8 mouse cellular contexts compared by ENCODE assay signal in genomic region chr6:73221958-73222735, GRCm38 (mm10). TPM values are rescaled to one million over a fixed set of nuclear protein-coding genes. Genes with fewer than 3 reads are reported as not detected.
DNase-seq lines count a peak whose midpoint lies in the region; ATAC-seq and TF ChIP-seq lines count a peak whose summit lies in the region.

No protein-coding gene starts in this region.

- peak overlapping the region; percentile 40 for H3K9ac ChIP-seq in lung, embryonic 14.5 days
- peak overlapping the region; percentile 31 for H3K9ac ChIP-seq in forebrain, embryonic 15.5 days (replicated peaks)
- H3K9ac ChIP-seq in kidney, postnatal 0 days (ENCODE audit: low read depth, low read length), result peak overlapping the region; percentile 54; the same call in 1 of the 2 replicates

- peak; percentile 58 for DNase-seq in lung, embryonic 14.5 days
- DNase-seq in lung, postnatal 25 days (ENCODE audit: low spot score), result no peak
- DNase-seq in c-Kit-positive CD71-positive TER-119-negative erythroid progenitor cells, embryonic 14.5 days (ENCODE audit: low read depth), result peak; percentile 51
- DNase-seq in kidney, postnatal 0 days (ENCODE audit: low spot score), result peak; percentile 58
- peak; percentile 12 for DNase-seq in testis, postnatal 14 days (ENCODE audit: low spot score)

- H3K4me2 ChIP-seq in lung, embryonic 14.5 days, result peak overlapping the region; percentile 71
- H3K4me2 ChIP-seq in forebrain, embryonic 15.5 days (replicated peaks), result peak overlapping the region; percentile 61
- peak overlapping the region; percentile 69 for H3K4me2 ChIP-seq in kidney, postnatal 0 days (ENCODE audit: low read length)

- H3K9me3 ChIP-seq in lung, embryonic 14.5 days (ENCODE audit: low read depth, low read length), result no peaks in the 10 kb centered on the region
- no peaks in the 10 kb centered on the region for H3K9me3 ChIP-seq in forebrain, embryonic 15.5 days
- H3K9me3 ChIP-seq in kidney, postnatal 0 days (replicated peaks; ENCODE audit: low read length), result no peaks in the 10 kb centered on the region

- H3K4me3 ChIP-seq in lung, embryonic 14.5 days (ENCODE audit: low read depth, low read length), result peak overlapping the region; percentile 34
- peak overlapping the region; percentile 42 for H3K4me3 ChIP-seq in forebrain, embryonic 15.5 days
- H3K4me3 ChIP-seq in kidney, postnatal 0 days (replicated peaks; ENCODE audit: low read depth, low read length), result peak overlapping the region; percentile 35

- ATAC-seq in lung, embryonic 14.5 days (ENCODE audit: insufficient read depth), result peak; percentile 55
- ATAC-seq in forebrain, embryonic 15.5 days (replicated peaks), result peak; percentile 79
- ATAC-seq in kidney, postnatal 0 days (replicated peaks; ENCODE audit: low FRiP score, low read depth), result peak; percentile 43
- peak; percentile 87 for ATAC-seq in megakaryocyte-erythroid progenitor cell, adult 5-6 weeks (replicated peaks; ENCODE audit: low FRiP score, low TSS enrichment, poor library complexity, severe bottlenecking)
- no peak for ATAC-seq in monocyte, adult 5-6 weeks (replicated peaks; ENCODE audit: insufficient number of reproducible peaks, low FRiP score, low TSS enrichment, poor library complexity, severe bottlenecking)

- WGBS in lung, embryonic 14.5 days, result 29% methylated on average over 23 of the region's 23 CpGs
- 26% methylated on average over 23 of the region's 23 CpGs for WGBS in forebrain, embryonic 15.5 days
- 12% methylated on average over 23 of the region's 23 CpGs for WGBS in kidney, postnatal 0 days

- no peaks in the 10 kb centered on the region for H3K27me3 ChIP-seq in lung, embryonic 14.5 days (ENCODE audit: insufficient read depth, low read length)
- no peaks in the 10 kb centered on the region for H3K27me3 ChIP-seq in forebrain, embryonic 15.5 days
- H3K27me3 ChIP-seq in kidney, postnatal 0 days (ENCODE audit: insufficient read depth, low read length), result no peaks in the 10 kb centered on the region

- H3K36me3 ChIP-seq in lung, embryonic 14.5 days (ENCODE audit: insufficient read depth), result no peaks in the 10 kb centered on the region
- H3K36me3 ChIP-seq in forebrain, embryonic 15.5 days, result no peaks in the 10 kb centered on the region
- no peaks in the 10 kb centered on the region for H3K36me3 ChIP-seq in kidney, postnatal 0 days (ENCODE audit: insufficient read depth, low read length)

- H3K27ac ChIP-seq in lung, embryonic 14.5 days (ENCODE audit: low read depth), result peak overlapping the region; percentile 89
- H3K27ac ChIP-seq in forebrain, embryonic 15.5 days (replicated peaks), result peak overlapping the region; percentile 51; the same call in 1 of the 2 replicates
- H3K27ac ChIP-seq in kidney, postnatal 0 days, result peak overlapping the region; percentile 88

- TF ChIP-seq CTCF in lung, embryonic 14.5 days (IDR thresholded peaks at IDR 0.05; ENCODE audit: low read depth), result no peak
- TF ChIP-seq CTCF in kidney, postnatal 0 days (IDR thresholded peaks at IDR 0.05; ENCODE audit: low read depth), result no peak

- H3K4me1 ChIP-seq in lung, embryonic 14.5 days (ENCODE audit: insufficient read depth), result peaks cover 7% of the 10 kb centered on the region; the same call in 1 of the 2 replicates
- peaks cover 11% of the 10 kb centered on the region for H3K4me1 ChIP-seq in forebrain, embryonic 15.5 days
- H3K4me1 ChIP-seq in kidney, postnatal 0 days (replicated peaks; ENCODE audit: insufficient read depth, low read length), result peaks cover 3% of the 10 kb centered on the region; the same call in 1 of the 2 replicates

RNA-seq across cellular contexts. Expression of gene Dnah6, which starts 0.7 kb away (rescaled TPM):
- polyA plus RNA-seq in lung, embryonic 14.5 days (2014; fragmentation: Nextera tagmentation; extraction: Ambion mirVana), result 0.14 and 0.24 TPM in 2 replicates
- 0.27 and 0.37 TPM in 2 replicates for polyA plus RNA-seq in forebrain, embryonic 15.5 days (2015; fragmentation: Nextera tagmentation; extraction: Ambion mirVana)
- polyA plus RNA-seq in kidney, postnatal 0 days (2015; fragmentation: Nextera tagmentation; extraction: Ambion mirVana), result 0.05 and 0.09 TPM in 2 replicates
- total RNA-seq in megakaryocyte-erythroid progenitor cell, adult 5-6 weeks (2014; fragmentation: Nextera tagmentation), result not detected in 2 replicates
- 0.04 TPM in 1 of 2 replicates, not detected in the other for total RNA-seq in megakaryocyte-erythroid progenitor cell, adult 5-6 weeks (2017)
- total RNA-seq in monocyte, adult 5-6 weeks (2017), result 0.10 TPM in 1 of 3 replicates, not detected in the others

RNA-seq across cellular contexts. Expression of gene Suclg1, which starts 26.0 kb away (rescaled TPM):
- polyA plus RNA-seq in lung, embryonic 14.5 days (2014; fragmentation: Nextera tagmentation; extraction: Ambion mirVana), result 164 and 166 TPM in 2 replicates
- 132 TPM in 2 replicates for polyA plus RNA-seq in forebrain, embryonic 15.5 days (2015; fragmentation: Nextera tagmentation; extraction: Ambion mirVana)
- polyA plus RNA-seq in kidney, postnatal 0 days (2015; fragmentation: Nextera tagmentation; extraction: Ambion mirVana), result 307 and 315 TPM in 2 replicates
- 99.3 and 99.9 TPM in 2 replicates for total RNA-seq in megakaryocyte-erythroid progenitor cell, adult 5-6 weeks (2014; fragmentation: Nextera tagmentation)
- 151 and 153 TPM in 2 replicates for total RNA-seq in megakaryocyte-erythroid progenitor cell, adult 5-6 weeks (2017)
- 75.1 to 96.6 TPM (median 85.6 TPM) in 3 replicates for total RNA-seq in monocyte, adult 5-6 weeks (2017)
